Mouse (Mus musculus) thymus, adult 2 months (tissue): ENCODE measurements around the gene Mboat1.

Experiments
- CTCF ChIP-seq: fragments of 200-500 bp; IDR thresholded peaks from 2 replicates; pipeline ENCODE4 v1.5.1; 2012; ENCODE audit warnings: mild to moderate bottlenecking, control low read depth, low read length, moderate library complexity, borderline replicate concordance; ENCODE audit not compliant: control insufficient read depth, poor library complexity, insufficient read depth; ENCODE audit errors: extremely low read depth
- POLR2A ChIP-seq: fragments of 200-500 bp; IDR thresholded peaks from 2 replicates; pipeline ENCODE4 v1.6.1; 2012; ENCODE audit warnings: mild to moderate bottlenecking, low read length, control low read depth, moderate library complexity; ENCODE audit not compliant: control insufficient read depth, poor library complexity, insufficient read depth; ENCODE audit errors: extremely low read depth

DNA sequence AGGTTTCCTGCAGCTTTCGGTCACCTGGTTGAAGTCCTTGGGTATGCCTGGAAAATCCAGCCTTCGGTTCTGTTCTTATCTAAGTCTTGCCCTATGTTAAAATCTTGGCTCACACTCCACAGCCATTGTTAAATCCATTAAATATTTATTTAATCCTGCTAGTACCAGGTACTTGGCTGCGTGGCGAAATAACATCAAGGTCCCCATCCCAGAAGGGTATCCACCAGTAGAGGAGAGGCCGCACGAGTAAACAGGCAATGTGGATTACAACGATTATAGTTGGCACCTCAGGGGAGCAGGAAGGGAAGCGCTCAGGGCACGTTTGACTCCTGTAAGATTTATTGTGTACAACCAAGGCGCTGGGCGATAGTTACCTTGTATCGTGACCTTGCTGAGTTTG lies 4.4 kb downstream of the Mboat1 start:
- no peak for TF ChIP-seq CTCF
- no peak for TF ChIP-seq POLR2A
